Mouse (Mus musculus) embryonic facial prominence, embryonic 14.5 days (tissue): ENCODE data around the gene Tshz2. TPM values are rescaled to one million over a fixed set of nuclear protein-coding genes. Genes with fewer than 3 reads are reported as not detected.

ENCODE experiments used
- ATAC-seq: fragments of 200-750 bp; cut with Nextera tagmentation; 2 replicates; pipeline ENCODE4 v1.8.0; 2017; ENCODE audit warnings: low read depth, moderate number of reproducible peaks, moderate TSS enrichment
- DNase-seq: peaks from one replicate; pipeline ENCODE4 v3.0.0-alpha.2; 2015; ENCODE audit warnings: low spot score
- H3K27ac ChIP-seq: fragments of 300-500 bp; sonication (generic); replicated peaks from 2 replicates; pipeline ENCODE4 v1.5.1; 2014; ENCODE audit warnings: low read depth, mild to moderate bottlenecking, low read length, moderate library complexity
- H3K27me3 ChIP-seq: fragments of 300-500 bp; sonication (generic); replicated peaks from 2 replicates; pipeline ENCODE4 v1.6.1; 2014; ENCODE audit warnings: low read length; ENCODE audit not compliant: control insufficient read depth, insufficient read depth
- H3K36me3 ChIP-seq: fragments of 300-500 bp; sonication (generic); 2 replicates; pipeline ENCODE4 v1.6.1; 2014; ENCODE audit warnings: low read length, mixed read lengths; ENCODE audit not compliant: control insufficient read depth, insufficient read depth
- H3K4me1 ChIP-seq: fragments of 300-500 bp; sonication (generic); 2 replicates; pipeline ENCODE4 v1.6.1; 2014; ENCODE audit warnings: antibody characterized with exemption, low read length; ENCODE audit not compliant: control insufficient read depth, insufficient read depth
- H3K4me2 ChIP-seq: fragments of 300-500 bp; sonication (generic); 2 replicates; pipeline ENCODE4 v1.6.1; 2014; ENCODE audit warnings: low read depth, mild to moderate bottlenecking, low read length, moderate library complexity, mixed read lengths
- H3K4me3 ChIP-seq: fragments of 300-500 bp; sonication (generic); 2 replicates; pipeline ENCODE4 v1.5.1; 2014; ENCODE audit warnings: low read depth, mild to moderate bottlenecking, low read length
- H3K9ac ChIP-seq: fragments of 300-500 bp; sonication (generic); 2 replicates; pipeline ENCODE4 v1.6.1; 2014; ENCODE audit warnings: low read depth, mild to moderate bottlenecking, low read length, moderate library complexity, mixed read lengths
- H3K9me3 ChIP-seq: fragments of 300-500 bp; sonication (generic); 2 replicates; pipeline ENCODE4 v1.6.1; 2016; ENCODE audit warnings: low read length; ENCODE audit not compliant: control insufficient read depth
- WGBS: fragments of 180-500 bp; shearing (Covaris S2); extraction: QIAGEN DNeasy Blood & Tissue Kit; methylation state at CpG from one replicate; pipeline ENCODE4 v1.1.7; 2014; 5-methylcytosine and 5-hydroxymethylcytosine counted together
- polyA plus RNA-seq: library from polyadenylated mRNA; unstranded; fragments of >200 nt; fragmentation: Nextera tagmentation; extraction: Ambion mirVana; gene quantifications from 2 replicates; pipeline ENCODE4 v1.2.1, GENCODE M21; 2014

Gene Tshz2
- polyA plus RNA-seq, 1 experiment from 2014 or later = 8.5 TPM

DNA sequence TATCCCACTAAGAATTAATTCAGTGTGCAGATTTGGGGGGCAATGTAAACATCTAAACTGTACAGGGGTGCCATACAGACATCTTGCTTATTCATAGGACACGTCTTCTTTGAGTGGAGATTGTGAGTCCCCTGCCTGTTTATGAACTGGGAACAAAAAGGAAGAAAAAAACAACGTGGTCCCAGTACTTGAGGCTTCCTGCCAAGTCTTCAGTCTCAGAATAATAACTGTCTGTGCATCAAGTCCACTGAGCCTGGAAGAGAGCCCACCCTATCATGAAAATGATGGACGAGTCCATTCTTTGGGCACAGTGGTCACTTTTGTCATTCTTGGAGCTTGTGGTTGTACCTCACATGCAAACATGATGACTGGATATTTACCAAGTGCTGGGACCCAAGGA lies 39.1 kb upstream of the Tshz2 start:
- Histone ChIP-seq H3K27me3 (no peaks in the 10 kb centered on the region), H3K4me1 (0 out of 2 replicates have a peak, but pooled peaks cover 6% of the 10 kb centered on the region), H3K36me3 (no peaks in the 10 kb centered on the region), H3K4me3 (no peak overlapping the region), H3K9me3 (no peaks in the 10 kb centered on the region), H3K27ac (no peak overlapping the region), H3K9ac (no peak overlapping the region), H3K4me2 (no peak overlapping the region)
- DNase-seq (no peak), ATAC-seq (no peak)
- WGBS = 72% methylated on average over 3 of the region's 3 CpGs

DNA sequence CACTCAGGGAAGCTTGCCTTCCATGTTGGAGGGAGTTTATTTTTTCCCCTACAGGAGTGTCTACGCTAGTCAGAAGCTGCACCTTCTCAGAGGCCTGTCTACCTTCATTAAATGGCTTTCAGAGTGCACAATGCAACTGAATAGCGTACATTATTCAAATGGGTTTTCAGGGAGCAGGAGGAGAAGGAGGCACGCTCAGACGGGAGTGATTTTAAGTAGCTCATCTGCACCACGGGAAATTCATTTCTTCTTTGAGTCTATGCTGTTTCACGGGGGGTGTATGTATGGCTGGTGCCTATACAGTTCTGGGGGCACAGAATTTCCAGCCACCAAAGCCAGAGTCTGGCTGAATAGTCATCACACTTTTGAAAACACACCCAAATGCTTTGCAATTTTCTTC lies 35.5 kb upstream of the Tshz2 start:
- no peak overlapping the region for H3K27ac ChIP-seq
- WGBS = 80% methylated on average over 6 of the region's 6 CpGs
- H3K27me3 ChIP-seq = no peaks in the 10 kb centered on the region
- H3K36me3 ChIP-seq = no peaks in the 10 kb centered on the region
- no peaks in the 10 kb centered on the region for H3K9me3 ChIP-seq
- no peak overlapping the region for H3K4me3 ChIP-seq
- H3K9ac ChIP-seq = no peak overlapping the region
- ATAC-seq (no peak), DNase-seq (no peak)
- H3K4me1 ChIP-seq = no peaks in the 10 kb centered on the region
- no peak overlapping the region for H3K4me2 ChIP-seq

- Histone ChIP-seq H3K36me3 (no peaks in the 10 kb centered on the region), H3K9ac (no peak overlapping the region), H3K9me3 (no peaks in the 10 kb centered on the region), H3K4me1 (no peaks in the 10 kb centered on the region), H3K4me2 (no peak overlapping the region), H3K4me3 (no peak overlapping the region), H3K27me3 (no peaks in the 10 kb centered on the region), H3K27ac (no peak overlapping the region)
- DNase-seq = no peak
- WGBS = 83% methylated on average over 8 of the region's 8 CpGs
- no peak for ATAC-seq
Measured at GRCm38 (mm10) chr2:169597971-169598370, 34.8 kb upstream of the Tshz2 start.

DNA sequence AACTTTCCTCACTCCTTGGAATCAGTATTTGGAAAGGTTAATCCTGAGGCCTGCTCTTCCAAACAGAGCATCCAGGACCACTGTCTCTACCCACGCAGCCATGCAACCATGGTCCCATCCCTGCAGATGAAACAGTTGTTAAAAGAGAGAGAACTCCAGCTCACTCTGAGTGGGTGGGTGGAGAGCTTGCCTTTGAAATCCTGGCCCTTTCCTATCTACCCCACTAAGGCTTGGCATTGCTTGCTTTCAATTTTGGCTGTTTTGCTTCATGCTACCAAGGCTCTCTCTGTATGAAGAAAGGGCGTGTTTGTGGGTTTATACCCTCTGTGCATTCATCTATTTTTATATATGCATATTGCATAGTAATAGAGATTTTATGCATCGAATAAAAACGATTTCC lies 33.2 kb upstream of the Tshz2 start:
- WGBS = 75% methylated on average over 4 of the region's 4 CpGs

GRCm38 (mm10) chr2:169600163-169600562 lies 32.6 kb upstream of the Tshz2 start:
- 46% methylated on average over 6 of the region's 6 CpGs for WGBS
- ATAC-seq (no peak), DNase-seq (no peak)
- Histone ChIP-seq H3K9ac (no peak overlapping the region), H3K27me3 (no peaks in the 10 kb centered on the region), H3K4me3 (no peak overlapping the region), H3K4me1 (no peaks in the 10 kb centered on the region), H3K36me3 (no peaks in the 10 kb centered on the region), H3K9me3 (no peaks in the 10 kb centered on the region), H3K27ac (no peak overlapping the region), H3K4me2 (no peak overlapping the region)

More for the DNA sequence above, 33.2 kb upstream of the Tshz2 start:
- no peak overlapping the region for H3K4me3 ChIP-seq
- DNase-seq (no peak), ATAC-seq (no peak)
- H3K27ac ChIP-seq = no peak overlapping the region
- H3K36me3 ChIP-seq = no peaks in the 10 kb centered on the region
- H3K4me1 ChIP-seq = no peaks in the 10 kb centered on the region
- H3K9ac ChIP-seq = no peak overlapping the region
- no peak overlapping the region for H3K4me2 ChIP-seq
- no peaks in the 10 kb centered on the region for H3K9me3 ChIP-seq
- H3K27me3 ChIP-seq = no peaks in the 10 kb centered on the region

DNA sequence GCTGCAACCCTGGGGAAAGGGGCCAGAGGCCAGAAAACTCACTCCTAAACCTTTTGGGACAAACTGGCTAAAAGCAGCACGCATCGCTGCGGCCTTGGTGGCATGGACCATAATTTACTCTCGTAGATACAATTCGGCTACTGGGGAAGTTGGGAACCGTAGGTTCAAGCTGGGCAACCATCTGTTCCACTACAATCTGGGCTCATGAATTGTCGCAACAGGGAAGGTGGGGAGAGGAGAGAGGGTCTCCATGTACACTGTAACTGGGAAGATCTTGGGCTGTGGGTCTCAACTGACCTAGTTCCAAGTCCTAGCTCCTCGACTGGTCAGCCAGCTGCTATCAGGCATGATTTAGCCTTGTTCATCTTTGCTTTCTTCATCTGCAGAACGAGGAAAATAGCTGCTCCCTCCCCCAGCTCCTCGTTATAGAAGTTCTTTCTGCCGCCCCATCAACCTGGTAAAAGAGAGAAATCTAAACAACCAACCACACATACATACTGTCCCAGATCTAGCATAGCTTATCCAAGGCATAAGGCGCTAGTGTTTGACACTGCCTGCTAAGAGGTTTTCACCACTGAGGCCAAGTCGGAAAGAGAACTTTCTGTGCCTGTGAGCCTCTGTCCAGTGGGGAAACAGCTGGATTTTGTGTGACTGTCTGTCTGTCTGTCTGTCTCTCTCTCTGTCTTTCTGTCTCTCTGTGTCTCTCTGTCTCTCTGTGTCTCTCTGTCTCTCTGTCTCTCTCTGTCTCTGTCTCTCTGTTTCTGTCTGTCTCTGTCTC lies 25.7 kb upstream of the Tshz2 start:
- Histone ChIP-seq H3K4me1 (peaks cover 31% of the 10 kb centered on the region), H3K4me2 (no peak overlapping the region), H3K4me3 (no peak overlapping the region), H3K9me3 (no peaks in the 10 kb centered on the region), H3K27ac (no peak overlapping the region), H3K27me3 (no peaks in the 10 kb centered on the region), H3K36me3 (no peaks in the 10 kb centered on the region), H3K9ac (no peak overlapping the region)
- DNase-seq (no peak), ATAC-seq (no peak)
- 76% methylated on average over 13 of the region's 13 CpGs for WGBS

- DNase-seq (peak; percentile 82), ATAC-seq (no peak)
- WGBS = 28% methylated on average over 2 of the region's 2 CpGs
- Histone ChIP-seq H3K36me3 (no peaks in the 10 kb centered on the region), H3K4me1 (peaks cover 32% of the 10 kb centered on the region), H3K9me3 (no peaks in the 10 kb centered on the region), H3K27me3 (no peaks in the 10 kb centered on the region), H3K4me3 (no peak overlapping the region), H3K4me2 (no peak overlapping the region), H3K9ac (no peak overlapping the region), H3K27ac (0 out of 2 replicates have a peak overlapping the region, but pooled peaks have one; percentile 35)
Measured at GRCm38 (mm10) chr2:169607787-169608186, 25.0 kb upstream of the Tshz2 start.

DNA sequence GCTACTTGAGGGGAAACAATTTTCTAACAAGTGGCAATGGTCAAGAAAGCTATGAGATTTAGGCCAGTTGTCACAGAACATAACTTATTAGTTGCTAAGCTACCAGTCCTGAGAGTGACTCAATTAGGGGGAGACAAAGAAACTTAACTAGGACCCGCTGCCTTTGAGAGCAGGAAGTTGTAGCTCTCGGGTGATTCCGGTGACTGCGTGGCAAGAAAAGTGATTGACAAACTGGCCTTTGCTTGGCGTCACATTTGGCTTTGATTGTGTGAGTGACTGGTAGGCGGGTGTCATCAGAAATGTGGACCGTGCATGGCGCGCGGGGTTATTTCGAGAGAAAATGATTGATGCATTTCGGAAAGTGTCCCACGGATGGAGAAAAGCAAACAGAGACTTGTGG lies 22.9 kb upstream of the Tshz2 start:
- Histone ChIP-seq H3K9me3 (no peaks in the 10 kb centered on the region), H3K36me3 (no peaks in the 10 kb centered on the region)
- WGBS = 38% methylated on average over 13 of the region's 13 CpGs

GRCm38 (mm10) chr2:169610882-169611281 lies 21.9 kb upstream of the Tshz2 start:
- no peak overlapping the region for H3K4me3 ChIP-seq
- DNase-seq (no peak), ATAC-seq (no peak)
- H3K9me3 ChIP-seq = no peaks in the 10 kb centered on the region
- peaks cover 35% of the 10 kb centered on the region for H3K4me1 ChIP-seq
- 64% methylated on average over 8 of the region's 8 CpGs for WGBS
- H3K27me3 ChIP-seq = no peaks in the 10 kb centered on the region
- no peak overlapping the region for H3K27ac ChIP-seq
- no peak overlapping the region for H3K4me2 ChIP-seq
- no peaks in the 10 kb centered on the region for H3K36me3 ChIP-seq
- H3K9ac ChIP-seq = no peak overlapping the region

More for the DNA sequence above, 22.9 kb upstream of the Tshz2 start:
- no peak overlapping the region for H3K9ac ChIP-seq
- H3K27ac ChIP-seq = no peak overlapping the region
- H3K4me3 ChIP-seq = no peak overlapping the region
- DNase-seq (peak; percentile 34), ATAC-seq (no peak)
- H3K4me2 ChIP-seq = peak overlapping the region; percentile 1; the same call in 1 of the 2 replicates
- H3K27me3 ChIP-seq = no peaks in the 10 kb centered on the region
- H3K4me1 ChIP-seq = peaks cover 35% of the 10 kb centered on the region
